Mouse (Mus musculus) frontal cortex, postnatal 10 days (tissue): ENCODE results near the gene Capn8.

ENCODE experiments used
- DNase-seq, 2 experiments: peaks; one replicate each; pipeline ENCODE4 v3.0.0; 2022; ENCODE audit warnings: low spot score in 2 of 2, mixed read lengths in 1 of 2

Capn8 gene

DNA sequence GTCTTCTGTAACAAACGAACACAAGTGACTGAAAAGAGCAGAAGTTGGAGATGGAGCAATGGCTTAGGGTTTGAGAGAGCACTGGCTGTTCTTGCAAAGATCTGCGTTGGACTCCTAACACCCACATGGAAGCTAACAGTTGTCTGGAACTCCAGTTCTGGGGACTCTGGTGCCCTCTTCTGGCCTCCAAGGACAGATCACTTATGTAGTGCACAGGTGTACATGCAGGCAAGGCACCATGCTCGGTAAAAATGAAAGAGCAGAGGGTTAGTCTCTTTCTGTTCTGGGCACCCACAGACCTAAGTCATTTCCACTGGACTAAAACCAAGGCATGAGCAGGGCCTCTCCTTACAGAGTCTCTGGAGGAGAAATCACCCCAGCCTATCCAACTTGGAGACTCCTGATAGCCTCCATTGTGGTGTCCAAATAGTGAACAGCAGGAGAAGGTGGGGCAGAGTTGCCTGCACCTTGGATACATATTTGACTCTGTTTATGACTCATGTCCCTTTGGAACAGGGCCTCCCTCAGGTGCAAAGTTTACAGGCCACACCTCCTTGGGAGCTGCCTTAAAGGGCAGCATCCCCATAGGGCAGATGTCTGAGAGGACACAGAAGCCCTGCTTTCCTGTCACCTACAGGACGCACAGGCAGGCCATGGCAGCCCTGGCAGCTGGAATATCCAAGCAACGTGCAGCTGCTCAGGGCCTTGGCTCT, at the start of gene Capn8:
TSS of gene Capn8 (plus strand) at position 600 of the 713 bp plus-strand sequence.
- DNase-seq: no peak

DNA sequence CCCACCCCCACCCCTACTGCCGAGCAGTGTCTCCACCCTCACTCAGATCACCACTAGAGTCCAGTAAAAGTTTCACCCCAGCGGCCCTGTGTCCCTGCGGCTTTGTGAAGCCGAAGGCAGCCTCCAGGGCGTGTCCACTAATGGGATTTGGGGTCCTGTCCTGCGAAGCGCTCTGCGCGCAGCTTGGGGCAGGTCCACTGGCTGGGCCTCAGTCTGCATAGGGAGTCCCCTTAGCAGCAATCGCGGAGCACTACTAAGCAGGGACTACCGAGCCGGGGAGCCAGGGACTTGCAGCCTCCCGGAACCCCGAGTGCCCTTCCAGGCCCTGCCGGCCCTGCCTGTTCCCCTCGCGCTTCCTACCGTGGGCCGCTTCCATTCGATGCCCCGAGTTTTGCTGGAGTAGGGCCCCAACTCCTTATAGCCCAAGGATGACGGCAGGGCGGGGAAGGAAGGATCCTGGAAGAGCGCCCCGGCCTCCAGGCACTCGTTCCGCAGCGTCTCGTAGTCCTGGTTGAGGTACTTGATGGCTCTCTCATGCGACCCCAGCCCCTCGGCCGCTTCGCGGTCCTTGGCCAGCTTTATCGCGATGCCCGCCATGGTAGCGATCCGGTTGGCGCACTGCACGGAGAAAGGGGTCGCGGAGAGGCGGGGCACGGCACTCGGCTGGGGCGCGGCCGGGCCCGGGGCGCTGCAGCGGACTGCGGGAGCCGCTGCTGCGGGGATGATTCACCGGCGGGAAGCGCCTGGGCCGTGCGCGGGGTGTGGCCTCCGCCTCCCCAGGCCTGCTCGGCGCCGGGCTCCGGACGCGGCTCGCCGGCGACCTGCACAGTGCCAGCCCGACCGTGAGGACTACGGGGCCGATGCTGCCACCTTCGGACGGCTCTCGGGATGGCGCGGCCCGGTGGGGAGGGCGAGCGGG, 47.8 kb upstream of the Capn8 start, which contains the start of gene Capn2:
TSS of gene Capn2 (minus strand) at position 851 of the 919 bp plus-strand sequence.
- peak; percentile 54 to 78 for DNase-seq

DNA sequence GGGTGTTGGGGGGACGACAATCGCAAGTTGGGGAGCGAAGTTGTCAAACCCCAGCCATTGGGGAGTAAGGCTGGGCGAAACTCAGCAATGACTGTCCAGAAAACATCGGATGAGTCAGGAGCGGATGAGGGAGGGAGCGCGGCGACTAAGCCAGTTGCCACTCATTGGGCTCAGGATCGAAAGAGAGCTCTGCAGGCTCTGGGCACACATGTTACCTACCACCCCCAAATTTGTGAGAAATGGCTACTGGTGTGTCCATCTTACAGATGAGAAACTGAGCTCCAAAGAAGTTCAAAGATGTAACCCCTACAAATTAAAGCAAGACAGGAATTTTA, 47.2 kb upstream of the Capn8 start:
- DNase-seq: no peak

DNA sequence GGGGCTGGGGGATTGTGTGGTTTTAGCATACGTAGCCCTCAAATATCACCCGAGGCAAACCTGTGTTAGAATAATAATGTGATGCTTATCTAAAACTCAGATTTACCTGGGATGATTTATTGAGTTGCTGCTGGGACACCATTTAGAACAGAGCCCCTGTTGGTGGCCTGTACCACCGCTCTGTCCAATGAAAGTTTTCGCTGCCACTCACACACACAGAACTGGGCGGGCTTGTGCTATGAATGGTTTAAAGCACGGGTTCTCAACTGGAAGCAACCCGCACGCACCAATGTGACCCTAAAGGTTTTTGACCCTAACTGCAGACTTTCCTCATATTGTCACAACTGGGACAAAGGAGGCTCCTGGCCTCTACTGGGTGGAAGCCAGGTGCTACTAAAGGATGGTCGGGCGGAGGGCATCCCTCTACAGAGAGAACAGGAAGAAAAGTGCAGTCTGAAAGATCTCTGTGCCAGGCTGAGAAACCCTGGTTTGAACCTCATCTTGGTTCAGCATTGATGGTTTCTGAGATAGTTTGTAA, 46.6 kb upstream of the Capn8 start:
- no peak for DNase-seq

DNA sequence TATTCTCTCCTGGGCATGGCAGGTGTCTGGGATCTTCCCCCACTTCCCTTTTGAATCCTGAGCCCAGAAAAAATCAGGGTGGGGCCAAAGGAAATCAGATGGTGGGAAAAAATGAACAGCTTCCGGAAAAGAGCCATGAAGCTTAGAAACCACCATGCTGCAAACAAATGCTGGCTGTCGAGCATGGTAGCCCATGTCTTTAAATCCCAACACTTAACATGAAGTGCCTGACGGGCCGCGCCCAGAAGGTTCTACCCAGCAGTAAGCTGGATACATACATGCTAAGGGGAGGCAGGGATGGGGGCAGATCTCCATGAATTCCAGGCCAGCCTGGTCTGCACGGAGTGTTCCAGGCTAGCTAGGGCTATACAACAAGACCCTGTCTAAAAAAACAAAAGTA, 46.0 kb upstream of the Capn8 start:
- DNase-seq: no peak

DNA sequence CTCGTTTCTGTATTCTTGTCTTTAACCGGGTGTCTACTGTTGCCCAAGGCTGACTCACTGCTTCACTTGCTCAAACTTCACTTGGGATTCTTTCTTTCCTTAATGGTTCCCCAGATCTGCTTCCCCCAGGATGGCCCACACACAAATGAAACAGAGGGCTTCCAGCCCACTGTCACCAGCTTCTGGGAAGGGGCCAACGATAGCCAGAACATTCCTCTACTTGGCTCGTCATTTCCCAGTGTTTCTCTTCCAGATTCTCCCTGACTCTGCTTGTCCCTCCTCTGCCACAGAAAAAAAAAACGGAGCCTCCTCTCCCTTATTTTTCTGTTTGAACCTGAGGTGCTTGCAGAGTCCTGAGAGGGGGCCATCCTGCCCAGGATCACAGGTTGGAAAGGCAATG, 45.5 kb upstream of the Capn8 start:
- no peak for DNase-seq

DNA sequence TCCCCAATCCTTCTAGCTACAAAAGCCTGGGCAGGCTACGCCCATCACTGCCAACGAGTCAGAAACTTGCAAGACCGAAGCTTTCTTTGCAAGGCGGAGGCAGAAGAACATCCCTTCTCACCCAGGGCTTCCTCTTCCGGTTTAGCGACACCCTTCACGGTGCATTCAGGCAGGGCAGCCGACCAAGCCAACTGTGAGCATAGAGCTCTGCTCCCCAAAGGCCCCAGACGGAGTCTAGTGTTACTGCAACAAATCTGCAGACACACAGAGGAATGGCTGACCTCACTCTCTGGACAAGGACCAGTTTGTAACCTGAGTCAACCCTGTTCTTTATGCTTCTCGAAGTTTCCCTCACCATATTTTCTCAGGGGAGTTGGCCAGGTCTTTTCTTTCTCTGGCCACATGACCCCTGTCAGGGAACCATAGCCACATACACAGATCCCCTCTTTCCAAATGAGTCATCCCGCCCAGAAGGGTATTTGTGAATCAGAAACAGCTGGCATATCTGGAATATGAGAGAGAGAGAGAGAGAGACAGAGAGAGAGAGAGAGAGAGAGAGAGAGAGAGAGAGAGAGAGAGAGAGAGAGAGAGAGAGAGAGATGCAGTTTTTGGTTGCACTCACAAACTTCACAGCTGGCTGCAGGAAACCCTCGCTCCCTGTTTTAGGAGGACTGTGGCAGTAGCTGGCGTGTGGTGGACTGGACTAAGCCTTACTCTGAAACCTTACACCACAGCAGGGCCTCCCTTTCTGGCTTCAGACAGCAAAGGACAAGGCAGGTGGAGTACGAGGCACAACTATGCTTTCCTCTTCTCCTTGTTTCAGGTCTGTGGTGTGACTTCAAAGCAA, 44.5 kb upstream of the Capn8 start:
- no peak for DNase-seq

DNA sequence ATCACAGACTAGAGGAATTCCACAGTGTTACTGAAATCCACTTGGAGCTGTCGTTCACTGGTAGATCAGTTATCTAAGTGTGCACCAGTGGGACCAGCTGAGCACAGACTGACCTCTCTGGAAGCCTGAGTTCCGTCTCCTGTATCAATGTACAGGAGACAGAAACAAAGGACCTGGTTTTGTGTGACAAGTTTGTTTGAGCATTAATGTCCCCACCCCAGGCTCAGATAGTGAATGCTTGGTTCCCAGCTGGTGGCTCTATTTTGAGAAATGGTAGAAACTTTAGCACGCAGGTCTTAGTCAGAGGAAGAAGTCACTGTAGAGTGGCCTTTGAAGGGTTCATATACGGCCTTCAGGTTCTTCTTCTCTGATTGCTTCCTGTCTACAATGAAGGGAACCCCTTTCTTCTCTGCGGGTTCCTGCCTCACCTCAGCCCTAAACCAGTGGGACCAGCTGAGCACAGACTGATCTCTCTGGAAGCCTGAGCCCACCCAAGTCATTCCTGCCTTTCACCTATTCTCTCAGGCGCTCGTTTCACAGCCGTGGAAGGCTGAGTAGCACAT, 43.8 kb upstream of the Capn8 start:
- no peak for DNase-seq

DNA sequence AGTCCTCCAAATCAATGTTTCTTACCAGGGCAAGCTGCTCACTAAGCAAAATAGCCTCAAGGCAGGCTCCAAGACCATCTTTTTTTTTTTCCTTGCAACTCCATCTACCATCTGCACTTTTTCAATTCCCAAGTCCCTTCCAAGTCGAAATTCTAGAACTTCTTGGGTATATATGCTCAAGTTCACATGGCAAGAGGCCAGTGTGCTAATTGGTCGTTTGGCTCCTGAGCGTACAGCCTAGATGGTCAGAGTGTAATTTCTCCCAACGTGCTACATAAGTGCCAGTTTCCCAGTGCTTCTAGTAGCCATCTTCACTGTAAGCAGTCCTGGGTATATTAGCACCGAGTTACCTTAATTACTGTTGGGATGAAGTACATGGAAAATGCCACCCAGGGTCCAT, 41.8 kb upstream of the Capn8 start:
- no peak for DNase-seq

DNA sequence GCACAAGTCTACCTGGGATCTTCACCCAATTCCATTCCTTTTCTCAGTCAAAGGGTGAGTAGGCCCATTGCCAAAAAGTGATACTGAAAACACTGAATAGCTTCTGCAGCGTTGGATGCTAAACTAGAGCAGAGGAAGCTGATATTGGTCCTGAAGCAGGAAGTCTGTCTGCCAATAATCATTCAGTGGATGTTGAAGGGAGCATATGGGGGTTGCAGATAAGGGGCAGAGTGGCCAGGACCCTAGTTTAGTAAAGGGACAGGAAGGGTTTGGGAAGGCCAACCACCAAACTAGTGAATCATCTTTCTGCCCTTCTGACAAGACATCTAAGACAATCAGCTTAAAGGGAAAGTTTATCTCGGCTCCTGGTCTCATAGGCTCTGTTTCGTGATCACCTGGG, 41.1 kb upstream of the Capn8 start:
- DNase-seq: no peak

DNA sequence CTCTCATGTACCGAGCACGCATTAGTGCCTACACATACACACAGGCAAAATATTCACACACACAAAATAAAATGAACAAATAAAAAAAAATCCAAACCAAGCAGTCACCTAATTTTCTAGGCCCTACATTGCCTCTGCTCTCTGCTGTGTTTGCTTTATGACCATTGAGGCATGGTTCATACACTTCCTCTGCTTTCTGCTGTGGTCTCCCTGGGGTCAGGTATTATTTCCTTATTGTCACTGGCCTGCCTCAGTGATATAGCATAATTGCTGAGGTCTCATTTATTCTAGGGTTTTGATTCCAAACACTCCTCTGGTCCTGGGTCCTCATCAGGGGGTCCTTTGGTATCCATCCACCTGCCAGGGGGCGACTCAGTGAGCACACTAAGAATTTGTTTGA, 39.2 kb upstream of the Capn8 start:
- no peak for DNase-seq

DNA sequence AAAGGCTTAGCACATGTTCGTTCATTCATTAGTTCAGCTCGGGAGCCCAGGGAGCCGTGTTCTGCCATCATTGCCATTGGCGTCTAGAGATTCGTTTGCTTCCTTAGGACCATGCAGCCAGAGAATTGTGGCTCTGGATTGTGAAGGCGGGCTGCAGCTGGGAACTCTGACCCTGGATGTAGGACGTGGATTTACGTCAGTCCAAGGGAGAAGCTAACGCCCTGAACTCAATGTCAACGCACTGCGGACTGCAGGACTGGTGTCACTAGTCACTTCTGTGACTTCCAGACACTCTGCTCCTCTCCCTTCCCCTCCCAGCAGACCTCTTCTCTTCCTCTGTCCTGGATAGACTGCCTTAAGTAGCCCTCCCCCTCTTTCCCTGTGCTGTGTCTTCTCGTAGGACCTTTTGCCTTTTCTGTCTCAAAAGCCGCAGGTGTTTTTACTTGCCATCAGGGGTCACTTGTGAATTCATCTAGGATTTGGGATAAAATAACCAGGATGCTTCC, 37.5 kb upstream of the Capn8 start:
- no peak for DNase-seq

DNA sequence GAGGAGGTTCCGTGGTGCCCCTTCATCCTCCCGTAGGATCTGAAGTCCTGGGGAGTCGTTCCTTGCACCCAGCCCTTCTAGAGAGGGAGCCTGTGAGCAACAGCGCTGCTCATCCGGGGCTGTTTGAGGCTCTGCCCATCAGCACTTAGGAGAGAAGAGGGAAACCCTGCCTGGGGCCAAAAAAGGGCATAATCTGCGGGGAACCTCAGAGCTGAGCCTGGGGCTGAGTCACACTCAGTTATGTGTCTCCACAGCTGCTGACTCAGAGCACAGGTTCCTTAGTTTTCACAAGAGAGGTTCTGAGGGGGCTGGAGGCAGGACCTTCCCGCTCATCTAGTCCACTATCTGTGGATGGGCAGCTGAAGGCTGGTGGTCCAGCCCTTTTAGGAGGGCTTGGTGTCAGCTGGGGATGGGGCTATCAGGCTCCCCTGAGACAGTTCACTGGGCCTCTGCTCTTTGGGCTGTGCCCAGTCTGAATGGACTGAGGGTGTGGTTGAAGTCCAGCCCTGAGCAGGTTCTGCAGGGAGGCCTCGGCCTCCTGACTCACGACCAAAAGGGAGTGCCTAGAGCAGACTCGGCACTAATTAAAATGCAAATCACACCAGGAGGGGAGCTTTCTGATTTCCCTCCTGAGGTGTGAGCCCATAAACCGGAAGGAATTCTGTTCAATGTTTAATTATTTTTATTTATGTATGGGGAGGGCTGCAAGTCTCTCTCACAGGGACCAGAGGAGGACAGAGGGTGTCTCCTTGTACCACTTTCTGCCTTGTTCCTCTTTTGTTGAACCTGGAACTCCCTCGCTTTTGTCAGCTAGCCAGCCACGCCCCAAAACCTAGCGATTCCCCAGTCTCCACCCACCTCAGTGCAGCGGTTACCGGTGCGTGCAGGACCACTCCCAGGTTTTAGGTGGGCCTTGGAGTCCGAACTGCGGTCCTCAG, 36.6 kb upstream of the Capn8 start:
- no peak for DNase-seq

DNA sequence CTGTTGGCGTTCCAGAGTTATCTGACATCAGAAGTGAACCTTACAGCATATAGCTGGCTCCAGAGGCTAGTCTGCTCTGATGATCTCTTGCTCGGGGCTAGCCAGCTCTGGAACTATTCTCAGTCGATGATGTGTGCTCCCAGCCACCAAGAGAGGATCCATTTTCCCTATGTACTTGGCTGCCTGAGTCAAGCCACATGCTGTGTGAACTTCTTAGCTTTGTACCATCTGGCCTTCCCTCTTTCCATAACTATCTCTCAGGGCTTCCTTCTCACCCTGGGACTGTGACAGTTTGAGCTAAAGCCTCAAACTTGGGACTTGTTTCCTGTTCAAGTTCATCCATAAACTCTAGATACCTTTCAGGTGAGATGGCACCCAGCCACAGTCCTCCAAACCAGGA, 31.2 kb upstream of the Capn8 start:
- no peak for DNase-seq

DNA sequence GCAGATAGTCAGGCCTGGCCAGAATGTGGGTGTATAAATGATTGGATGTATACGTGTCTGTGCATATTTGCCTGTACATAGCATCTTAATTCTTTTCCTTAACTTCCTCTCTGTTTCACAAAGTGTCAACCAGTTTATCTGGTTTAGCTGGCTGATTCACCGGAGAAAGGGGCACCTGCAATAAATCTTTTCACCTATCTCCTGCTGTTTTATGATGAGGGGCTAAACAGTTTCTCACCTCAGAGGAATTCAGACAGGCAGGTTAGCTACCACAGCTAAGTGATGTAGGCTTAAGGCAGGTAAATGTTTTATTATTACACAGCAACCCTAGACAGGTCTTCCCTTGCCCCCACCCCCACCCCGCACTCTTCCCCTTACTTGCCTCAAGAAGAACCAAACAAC, 29.7 kb upstream of the Capn8 start:
- DNase-seq: no peak

DNA sequence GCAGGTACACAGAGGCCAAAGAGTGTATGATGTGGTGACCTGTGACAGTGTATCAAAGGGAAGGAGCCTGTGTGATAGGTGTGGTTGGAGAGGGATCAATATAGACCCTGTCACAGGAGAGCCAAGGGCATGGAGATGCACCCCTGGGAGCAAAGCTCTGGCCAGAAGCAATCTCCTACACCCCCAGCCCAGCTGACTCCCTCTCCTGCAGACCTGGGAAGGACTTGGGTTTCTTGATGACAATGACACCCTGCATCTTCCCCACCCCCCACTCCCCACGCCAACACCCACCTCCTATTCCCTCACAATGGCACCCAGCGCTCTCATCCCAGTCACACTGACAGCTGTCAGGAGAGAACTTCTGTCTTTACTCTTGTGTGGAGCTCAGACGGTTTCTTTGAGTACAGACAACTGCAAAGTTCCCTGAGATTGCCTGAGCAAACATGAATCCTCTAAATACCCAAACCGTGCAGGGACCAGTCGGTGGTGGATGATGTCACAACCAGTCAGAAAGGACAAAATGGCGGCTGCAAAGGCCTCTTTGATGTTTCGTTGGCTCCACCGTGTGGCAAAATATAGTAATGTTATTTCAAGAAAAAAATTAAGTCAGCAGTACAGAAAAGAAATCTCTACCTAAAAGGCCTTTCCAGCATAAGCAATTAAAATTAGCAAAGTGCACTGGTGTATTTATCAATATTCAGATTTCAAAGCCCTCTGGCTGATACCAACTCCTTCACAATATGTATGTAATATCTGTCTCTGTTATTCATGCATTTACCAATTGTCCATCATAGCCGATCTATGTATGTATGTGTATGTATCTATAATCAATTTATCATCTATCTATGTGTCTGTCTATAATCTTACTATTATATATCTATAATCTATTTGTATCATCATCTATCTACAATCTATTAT, 25.5 kb upstream of the Capn8 start:
- DNase-seq: peak; percentile 60 to 71

DNA sequence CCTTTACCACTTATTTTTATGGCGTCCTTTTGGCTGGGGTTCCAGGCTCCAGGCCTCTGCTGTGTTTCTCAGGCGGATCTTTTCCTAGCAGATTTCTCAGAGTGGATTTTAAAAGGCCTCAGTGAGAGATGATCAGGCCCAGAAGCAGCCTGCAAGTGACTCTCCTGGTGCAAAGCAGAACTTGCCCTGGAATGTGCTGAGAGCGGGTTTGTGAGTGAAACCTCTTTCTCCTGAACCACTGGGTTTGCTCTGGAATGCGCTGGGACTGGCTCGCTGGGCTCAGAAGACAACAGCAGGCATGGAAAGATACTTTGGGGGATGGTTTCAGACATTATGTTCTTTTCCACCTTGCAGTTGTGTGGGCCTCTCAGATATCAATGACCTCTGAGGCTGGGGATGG, 22.7 kb upstream of the Capn8 start:
- no peak for DNase-seq

DNA sequence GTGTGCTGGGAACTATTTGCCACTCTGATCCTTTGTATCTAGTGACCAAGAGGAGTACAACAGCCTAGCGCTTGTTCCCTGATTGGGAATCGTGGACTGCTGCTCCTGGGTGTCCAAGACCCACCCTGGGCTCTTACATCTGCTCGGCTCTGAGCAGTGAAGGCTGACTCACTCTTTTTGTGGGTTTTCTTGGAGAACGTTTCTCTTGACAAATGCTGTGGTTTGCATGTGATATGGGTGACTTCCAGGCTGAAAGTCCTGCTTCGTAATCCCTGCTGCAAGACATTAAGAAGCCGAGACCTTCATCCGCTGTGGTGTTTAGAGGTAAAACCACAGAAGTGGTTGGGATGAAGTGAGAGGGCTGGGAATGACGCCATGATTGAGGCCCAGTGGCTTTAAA, 21.7 kb upstream of the Capn8 start:
- DNase-seq: no peak

DNA sequence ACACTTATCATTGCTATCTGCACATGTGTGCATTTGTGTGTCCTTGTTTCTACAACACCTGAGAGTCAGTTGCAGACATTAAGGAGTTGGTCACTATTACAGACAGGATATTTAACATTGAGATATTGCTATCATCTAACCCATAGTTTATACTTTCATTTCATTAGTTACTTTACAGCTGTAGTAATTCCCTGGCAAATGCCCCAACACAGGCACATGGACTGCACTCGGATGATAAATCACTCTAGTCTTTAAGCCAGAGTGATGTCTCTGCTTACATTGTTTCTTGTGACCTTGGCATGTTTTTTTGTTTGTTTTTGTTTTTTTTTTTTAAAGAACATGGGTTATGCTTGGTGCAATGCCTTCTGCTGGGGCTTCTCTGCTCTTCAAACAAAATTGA, 20.9 kb upstream of the Capn8 start:
- DNase-seq: no peak
